Mouse (Mus musculus): ENCODE measurements at regions not wholly inside any gene's neighbourhood (a gene's known extent, or its start where the extent isn't known, plus 50 kb on each side); places are given as distances from the start of the nearest gene placed in this dataset.

- H3K9me3 ChIP-seq (ENCODE audit: control insufficient read depth, low read length): no peaks in the 10 kb centered on the region
- no peak overlapping the region for H3K9ac ChIP-seq (replicated peaks; ENCODE audit: low read depth, low read length)
- H3K36me3 ChIP-seq (ENCODE audit: control insufficient read depth, insufficient read depth, low read length): no peaks in the 10 kb centered on the region
- H3K27me3 ChIP-seq (ENCODE audit: control insufficient read depth, insufficient read depth, low read length): no peaks in the 10 kb centered on the region
- H3K27ac ChIP-seq (ENCODE audit: low read depth, low read length): no peak overlapping the region
- H3K4me2 ChIP-seq (ENCODE audit: low read depth, low read length): no peak overlapping the region
- ATAC-seq (ENCODE audit: low read depth): no peak
- no peak overlapping the region for H3K4me3 ChIP-seq (ENCODE audit: low read depth, low read length)
- no peaks in the 10 kb centered on the region for H3K4me1 ChIP-seq (ENCODE audit: control insufficient read depth, insufficient read depth, low read length)
- WGBS: 70% methylated on average over 3 of the region's 3 CpGs
These were observed 152.7 kb downstream of the Ccdc71l start for GRCm38 (mm10) chr12:32531216-32531615.

GRCm38 (mm10) chr12:32533641-32534040 is 155.1 kb downstream of the Ccdc71l start:
- Histone ChIP-seq H3K36me3 (ENCODE audit: control insufficient read depth, insufficient read depth, low read length) (no peaks in the 10 kb centered on the region), H3K4me1 (ENCODE audit: control insufficient read depth, insufficient read depth, low read length) (no peaks in the 10 kb centered on the region), H3K4me2 (ENCODE audit: low read depth, low read length) (no peak overlapping the region), H3K27me3 (ENCODE audit: control insufficient read depth, insufficient read depth, low read length) (no peaks in the 10 kb centered on the region), H3K9me3 (ENCODE audit: control insufficient read depth, low read length) (no peaks in the 10 kb centered on the region), H3K4me3 (ENCODE audit: low read depth, low read length) (no peak overlapping the region), H3K9ac (replicated peaks; ENCODE audit: low read depth, low read length) (no peak overlapping the region), H3K27ac (ENCODE audit: low read depth, low read length) (no peak overlapping the region)
- ATAC-seq (ENCODE audit: low read depth): no peak

- Histone ChIP-seq H3K27me3 (ENCODE audit: control insufficient read depth, insufficient read depth, low read length) (no peaks in the 10 kb centered on the region), H3K36me3 (ENCODE audit: control insufficient read depth, insufficient read depth, low read length) (no peaks in the 10 kb centered on the region), H3K9me3 (ENCODE audit: control insufficient read depth, low read length) (no peaks in the 10 kb centered on the region), H3K4me2 (ENCODE audit: low read depth, low read length) (no peak overlapping the region), H3K4me3 (ENCODE audit: low read depth, low read length) (no peak overlapping the region), H3K4me1 (ENCODE audit: control insufficient read depth, insufficient read depth, low read length) (no peaks in the 10 kb centered on the region), H3K27ac (ENCODE audit: low read depth, low read length) (no peak overlapping the region), H3K9ac (replicated peaks; ENCODE audit: low read depth, low read length) (no peak overlapping the region)
- WGBS: 86% methylated on average over 1 of the region's 1 CpGs
- no peak for ATAC-seq (ENCODE audit: low read depth)
These were observed 167.0 kb downstream of the Ccdc71l start for GRCm38 (mm10) chr12:32545466-32545865.

GRCm38 (mm10) chr12:32546356-32546755 is 167.9 kb downstream of the Ccdc71l start:
- ATAC-seq (ENCODE audit: low read depth): no peak
- Histone ChIP-seq H3K4me1 (ENCODE audit: control insufficient read depth, insufficient read depth, low read length) (no peaks in the 10 kb centered on the region), H3K27me3 (ENCODE audit: control insufficient read depth, insufficient read depth, low read length) (no peaks in the 10 kb centered on the region), H3K9ac (replicated peaks; ENCODE audit: low read depth, low read length) (no peak overlapping the region), H3K27ac (ENCODE audit: low read depth, low read length) (no peak overlapping the region), H3K4me2 (ENCODE audit: low read depth, low read length) (no peak overlapping the region), H3K36me3 (ENCODE audit: control insufficient read depth, insufficient read depth, low read length) (no peaks in the 10 kb centered on the region), H3K4me3 (ENCODE audit: low read depth, low read length) (no peak overlapping the region), H3K9me3 (ENCODE audit: control insufficient read depth, low read length) (no peaks in the 10 kb centered on the region)

GRCm38 (mm10) chr12:32553793-32554192 is 175.3 kb downstream of the Ccdc71l start:
- Histone ChIP-seq H3K27ac (ENCODE audit: low read depth, low read length) (no peak overlapping the region), H3K36me3 (ENCODE audit: control insufficient read depth, insufficient read depth, low read length) (no peaks in the 10 kb centered on the region), H3K9ac (replicated peaks; ENCODE audit: low read depth, low read length) (no peak overlapping the region), H3K9me3 (ENCODE audit: control insufficient read depth, low read length) (no peaks in the 10 kb centered on the region), H3K27me3 (ENCODE audit: control insufficient read depth, insufficient read depth, low read length) (no peaks in the 10 kb centered on the region), H3K4me3 (ENCODE audit: low read depth, low read length) (no peak overlapping the region), H3K4me1 (ENCODE audit: control insufficient read depth, insufficient read depth, low read length) (no peaks in the 10 kb centered on the region), H3K4me2 (ENCODE audit: low read depth, low read length) (no peak overlapping the region)
- 73% methylated on average over 5 of the region's 5 CpGs for WGBS
- ATAC-seq (ENCODE audit: low read depth): no peak

GRCm38 (mm10) chr12:32567777-32568176 is 189.3 kb downstream of the Ccdc71l start:
- no peaks in the 10 kb centered on the region for H3K36me3 ChIP-seq (ENCODE audit: control insufficient read depth, insufficient read depth, low read length)
- H3K9me3 ChIP-seq (ENCODE audit: control insufficient read depth, low read length): no peaks in the 10 kb centered on the region
- no peak overlapping the region for H3K4me2 ChIP-seq (ENCODE audit: low read depth, low read length)
- 82% methylated on average over 3 of the region's 3 CpGs for WGBS
- H3K4me1 ChIP-seq (ENCODE audit: control insufficient read depth, insufficient read depth, low read length): no peaks in the 10 kb centered on the region
- no peak overlapping the region for H3K27ac ChIP-seq (ENCODE audit: low read depth, low read length)
- no peaks in the 10 kb centered on the region for H3K27me3 ChIP-seq (ENCODE audit: control insufficient read depth, insufficient read depth, low read length)
- ATAC-seq (ENCODE audit: low read depth): no peak
- H3K4me3 ChIP-seq (ENCODE audit: low read depth, low read length): no peak overlapping the region
- H3K9ac ChIP-seq (replicated peaks; ENCODE audit: low read depth, low read length): no peak overlapping the region

- no peak for ATAC-seq (ENCODE audit: low read depth)
- no peaks in the 10 kb centered on the region for H3K36me3 ChIP-seq (ENCODE audit: control insufficient read depth, insufficient read depth, low read length)
These were observed 202.8 kb downstream of the Ccdc71l start for GRCm38 (mm10) chr12:32581304-32581703.

GRCm38 (mm10) chr12:32602131-32602815 is 217.1 kb upstream of the Nampt start:
- WGBS: 75% methylated on average over 10 of the region's 10 CpGs
- Histone ChIP-seq H3K4me3 (ENCODE audit: low read depth, low read length) (no peak overlapping the region), H3K27me3 (ENCODE audit: control insufficient read depth, insufficient read depth, low read length) (no peaks in the 10 kb centered on the region), H3K27ac (ENCODE audit: low read depth, low read length) (no peak overlapping the region), H3K9ac (replicated peaks; ENCODE audit: low read depth, low read length) (no peak overlapping the region), H3K4me1 (ENCODE audit: control insufficient read depth, insufficient read depth, low read length) (no peaks in the 10 kb centered on the region), H3K36me3 (ENCODE audit: control insufficient read depth, insufficient read depth, low read length) (no peaks in the 10 kb centered on the region), H3K4me2 (ENCODE audit: low read depth, low read length) (no peak overlapping the region), H3K9me3 (ENCODE audit: control insufficient read depth, low read length) (no peaks in the 10 kb centered on the region)
- ATAC-seq (ENCODE audit: low read depth): peak; percentile 68; the same call in 1 of the 2 replicates

More at GRCm38 (mm10) chr12:32581304-32581703, 202.8 kb downstream of the Ccdc71l start:
- 60% methylated on average over 6 of the region's 6 CpGs for WGBS
- H3K27me3 ChIP-seq (ENCODE audit: control insufficient read depth, insufficient read depth, low read length): no peaks in the 10 kb centered on the region
- H3K9me3 ChIP-seq (ENCODE audit: control insufficient read depth, low read length): no peaks in the 10 kb centered on the region
- no peak overlapping the region for H3K27ac ChIP-seq (ENCODE audit: low read depth, low read length)
- H3K9ac ChIP-seq (replicated peaks; ENCODE audit: low read depth, low read length): no peak overlapping the region
- H3K4me2 ChIP-seq (ENCODE audit: low read depth, low read length): no peak overlapping the region
- H3K4me1 ChIP-seq (ENCODE audit: control insufficient read depth, insufficient read depth, low read length): no peaks in the 10 kb centered on the region
- H3K4me3 ChIP-seq (ENCODE audit: low read depth, low read length): no peak overlapping the region

GRCm38 (mm10) chr12:32605353-32605752 is 214.0 kb upstream of the Nampt start:
- ATAC-seq (ENCODE audit: low read depth): no peak
- no peaks in the 10 kb centered on the region for H3K36me3 ChIP-seq (ENCODE audit: control insufficient read depth, insufficient read depth, low read length)
- H3K27ac ChIP-seq (ENCODE audit: low read depth, low read length): no peak overlapping the region
- H3K9ac ChIP-seq (replicated peaks; ENCODE audit: low read depth, low read length): no peak overlapping the region
- no peaks in the 10 kb centered on the region for H3K4me1 ChIP-seq (ENCODE audit: control insufficient read depth, insufficient read depth, low read length)
- no peak overlapping the region for H3K4me2 ChIP-seq (ENCODE audit: low read depth, low read length)
- H3K9me3 ChIP-seq (ENCODE audit: control insufficient read depth, low read length): no peaks in the 10 kb centered on the region
- no peak overlapping the region for H3K4me3 ChIP-seq (ENCODE audit: low read depth, low read length)
- H3K27me3 ChIP-seq (ENCODE audit: control insufficient read depth, insufficient read depth, low read length): no peaks in the 10 kb centered on the region

Data from neural tube, embryonic 14.5 days (tissue).